Mouse (Mus musculus): ENCODE results near the gene Sec14l2. TPM values are rescaled to one million over a fixed set of nuclear protein-coding genes. Genes with fewer than 3 reads are reported as not detected.
A peak's percentile ranks its signal among the peaks of the same experiment; 100 is the strongest.

The Sec14l2 gene
- polyA plus RNA-seq, 1 experiment from 2014 or later: 3.5 TPM

- Histone ChIP-seq H3K4me1 (peaks cover 8% of the 10 kb centered on the region), H3K4me3 (no peak overlapping the region), H3K27ac (no peak overlapping the region), H3K36me3 (replicated peaks) (no peaks in the 10 kb centered on the region), H3K9me3 (no peaks in the 10 kb centered on the region), H3K27me3 (ENCODE audit: poor library complexity, severe bottlenecking) (no peaks in the 10 kb centered on the region)
- no peak for DNase-seq (ENCODE audit: extremely low spot score, low spot score)
- WGBS: 87% methylated on average over 5 of the region's 5 CpGs
Observed at GRCm38 (mm10) chr11:4060866-4061575, 62.2 kb downstream of the Sec14l2 start.

GRCm38 (mm10) chr11:4053586-4053985 lies 69.6 kb downstream of the Sec14l2 start:
- Histone ChIP-seq H3K9me3 (0 out of 2 replicates have a peak, but pooled peaks cover 2% of the 10 kb centered on the region), H3K4me3 (no peak overlapping the region), H3K27me3 (ENCODE audit: poor library complexity, severe bottlenecking) (no peaks in the 10 kb centered on the region), H3K36me3 (replicated peaks) (no peaks in the 10 kb centered on the region), H3K27ac (no peak overlapping the region), H3K4me1 (no peaks in the 10 kb centered on the region)
- DNase-seq (ENCODE audit: extremely low spot score, low spot score): peak; percentile 69
- 20% methylated on average over 5 of the region's 5 CpGs for WGBS

- DNase-seq (ENCODE audit: extremely low spot score, low spot score): no peak
- 88% methylated on average over 6 of the region's 6 CpGs for WGBS
- no peaks in the 10 kb centered on the region for H3K36me3 ChIP-seq (replicated peaks)
- no peak overlapping the region for H3K4me3 ChIP-seq
- no peaks in the 10 kb centered on the region for H3K4me1 ChIP-seq
- peaks cover 7% of the 10 kb centered on the region; the same call in 1 of the 2 replicates for H3K9me3 ChIP-seq
- H3K27me3 ChIP-seq (ENCODE audit: poor library complexity, severe bottlenecking): no peaks in the 10 kb centered on the region
- no peak overlapping the region for H3K27ac ChIP-seq
Observed at GRCm38 (mm10) chr11:4048438-4048837, 74.8 kb downstream of the Sec14l2 start.

GRCm38 (mm10) chr11:4047766-4048165 lies 75.4 kb downstream of the Sec14l2 start:
- H3K9me3 ChIP-seq: peaks cover 7% of the 10 kb centered on the region; the same call in 1 of the 2 replicates
- 95% methylated on average over 2 of the region's 2 CpGs for WGBS

More at GRCm38 (mm10) chr11:4047766-4048165, 75.4 kb downstream of the Sec14l2 start:
- H3K36me3 ChIP-seq (replicated peaks): no peaks in the 10 kb centered on the region
- H3K27ac ChIP-seq: no peak overlapping the region
- no peaks in the 10 kb centered on the region for H3K27me3 ChIP-seq (ENCODE audit: poor library complexity, severe bottlenecking)
- no peak for DNase-seq (ENCODE audit: extremely low spot score, low spot score)
- H3K4me1 ChIP-seq: no peaks in the 10 kb centered on the region
- no peak overlapping the region for H3K4me3 ChIP-seq

Small RNAs within 50 kb of the gene (microRNA-seq; reads per million reads assigned to microRNA genes)
- 5.4 reads per million, percentile 13 among the genes with 10 or more reads in this experiment for gene Mir3060

Other genes starting within 250 kb of the Sec14l2 start
- gene 4921536K21Rik, start 228.3 kb downstream of the Sec14l2 start, polyA plus RNA-seq (2016; fragmentation: Nextera tagmentation; extraction: Ambion mirVana): 1.2 and 1.7 TPM in 2 replicates
- gene Dusp18, start 228.2 kb downstream of the Sec14l2 start, polyA plus RNA-seq (2016; fragmentation: Nextera tagmentation; extraction: Ambion mirVana): 18.6 and 19.6 TPM in 2 replicates
- 4.8 and 5.1 TPM in 2 replicates for gene Slc35e4, start 208.8 kb downstream of the Sec14l2 start, polyA plus RNA-seq (2016; fragmentation: Nextera tagmentation; extraction: Ambion mirVana)
- 19.4 and 21.1 TPM in 2 replicates for gene Tcn2, start 191.3 kb downstream of the Sec14l2 start, polyA plus RNA-seq (2016; fragmentation: Nextera tagmentation; extraction: Ambion mirVana)
- 116 and 118 TPM in 2 replicates for gene Pes1, start 159.4 kb downstream of the Sec14l2 start, polyA plus RNA-seq (2016; fragmentation: Nextera tagmentation; extraction: Ambion mirVana)
- 0.36 TPM in 2 replicates for gene 4930556J24Rik, start 146.6 kb downstream of the Sec14l2 start, polyA plus RNA-seq (2016; fragmentation: Nextera tagmentation; extraction: Ambion mirVana)
- gene Gal3st1, start 139.8 kb downstream of the Sec14l2 start, polyA plus RNA-seq (2016; fragmentation: Nextera tagmentation; extraction: Ambion mirVana): 0.16 and 0.17 TPM in 2 replicates
- not detected in 2 replicates for gene Sec14l4, start 92.0 kb downstream of the Sec14l2 start, polyA plus RNA-seq (2016; fragmentation: Nextera tagmentation; extraction: Ambion mirVana)
- gene Sec14l3, start 58.6 kb downstream of the Sec14l2 start, polyA plus RNA-seq (2016; fragmentation: Nextera tagmentation; extraction: Ambion mirVana): not detected in 2 replicates
- gene Mtfp1, start 28.0 kb downstream of the Sec14l2 start, polyA plus RNA-seq (2016; fragmentation: Nextera tagmentation; extraction: Ambion mirVana): 13.7 and 14.4 TPM in 2 replicates
- gene Rnf215, start 11.8 kb upstream of the Sec14l2 start, polyA plus RNA-seq (2016; fragmentation: Nextera tagmentation; extraction: Ambion mirVana): 19.1 and 19.7 TPM in 2 replicates
- gene Ccdc157, start 36.9 kb upstream of the Sec14l2 start, polyA plus RNA-seq (2016; fragmentation: Nextera tagmentation; extraction: Ambion mirVana): 6.5 and 7.8 TPM in 2 replicates
- gene Sf3a1, start 36.9 kb upstream of the Sec14l2 start, polyA plus RNA-seq (2016; fragmentation: Nextera tagmentation; extraction: Ambion mirVana): 103 and 104 TPM in 2 replicates
- gene Tbc1d10a, start 63.4 kb upstream of the Sec14l2 start, polyA plus RNA-seq (2016; fragmentation: Nextera tagmentation; extraction: Ambion mirVana): 24.4 and 25.4 TPM in 2 replicates
- 1.9 and 2.6 TPM in 2 replicates for gene Castor1, start 94.8 kb upstream of the Sec14l2 start, polyA plus RNA-seq (2016; fragmentation: Nextera tagmentation; extraction: Ambion mirVana)
- gene Osm, start 113.0 kb upstream of the Sec14l2 start, polyA plus RNA-seq (2016; fragmentation: Nextera tagmentation; extraction: Ambion mirVana): 0.06 TPM in 1 of 2 replicates, not detected in the other
- 0.11 TPM in 1 of 2 replicates, not detected in the other for gene Lif, start 134.1 kb upstream of the Sec14l2 start, polyA plus RNA-seq (2016; fragmentation: Nextera tagmentation; extraction: Ambion mirVana)